Mouse (Mus musculus) CH12.LX (cell line): ENCODE measurements around the gene Cox5b. TPM values are rescaled to one million over a fixed set of nuclear protein-coding genes. Genes with fewer than 3 reads are reported as not detected.

Source experiments
- DNase-seq: peaks from one replicate; pipeline ENCODE4 v3.0.0-alpha.2; 2013; ENCODE audit errors: extremely low read depth
- H3K27ac ChIP-seq: 2 replicates; pipeline ENCODE4 v1.5.1; 2012; ENCODE audit warnings: low read depth, mild to moderate bottlenecking, control low read depth, moderate library complexity; ENCODE audit not compliant: insufficient read depth
- H3K27me3 ChIP-seq: replicated peaks from 2 replicates; pipeline ENCODE3; 2012; ENCODE audit warnings: inconsistent platforms
- H3K36me3 ChIP-seq, 2 experiments: replicated peaks in 1 of 2; 2 replicates each; pipeline versions ENCODE3 to v1.6.1; 2012; ENCODE audit warnings: inconsistent platforms in 1 of 2, low read length in 1 of 2, mild to moderate bottlenecking in 1 of 2, mixed read lengths in 1 of 2, moderate library complexity in 1 of 2; ENCODE audit not compliant: control insufficient read depth in 1 of 2, insufficient read depth in 1 of 2
- H3K4me1 ChIP-seq, 2 experiments: 2 replicates each; pipeline ENCODE4 v1.6.1; 2012; ENCODE audit warnings: inconsistent platforms in 1 of 2, moderate library complexity in 1 of 2; ENCODE audit not compliant: insufficient read depth in 2 of 2, control insufficient read depth in 1 of 2
- H3K4me2 ChIP-seq: 2 replicates; pipeline ENCODE4 v1.6.1; 2012; ENCODE audit warnings: low read depth, mild to moderate bottlenecking, control low read depth; ENCODE audit not compliant: poor library complexity, insufficient read depth, severe bottlenecking
- H3K4me3 ChIP-seq, 3 experiments: fragments of 150-350 bp in 1 of 3; sonication (generic) in 1 of 3; replicated peaks in 1 of 3; 2 replicates each; pipeline versions ENCODE3 to v1.5.1; 2011 to 2012; ENCODE audit warnings: low read depth in 2 of 3, low read length in 2 of 3, mild to moderate bottlenecking in 2 of 3, moderate library complexity in 2 of 3, control low read depth in 1 of 3, improper control_type of control experiment in 1 of 3, inconsistent platforms in 1 of 3, mixed read lengths in 1 of 3; ENCODE audit not compliant: poor library complexity in 1 of 3
- H3K79me2 ChIP-seq: replicated peaks from 2 replicates; pipeline ENCODE4 v1.6.1; 2012; ENCODE audit warnings: mild to moderate bottlenecking, moderate library complexity; ENCODE audit not compliant: control insufficient read depth, poor library complexity, insufficient read depth, severe bottlenecking; ENCODE audit errors: extremely low read depth
- H3K9ac ChIP-seq: 2 replicates; pipeline ENCODE4 v1.6.1; 2012; ENCODE audit warnings: low read depth, mild to moderate bottlenecking, control low read depth, moderate library complexity; ENCODE audit not compliant: insufficient read depth
- H3K9me3 ChIP-seq: replicated peaks from 2 replicates; pipeline ENCODE3; 2012; ENCODE audit warnings: low read length, inconsistent platforms, mixed read lengths
- BHLHE40 ChIP-seq: IDR thresholded peaks from 2 replicates; pipeline ENCODE4 v1.6.1; 2011; ENCODE audit warnings: mild to moderate bottlenecking, low read depth, low read length, improper control_type of control experiment
- CHD1 ChIP-seq: IDR thresholded peaks from 2 replicates; pipeline ENCODE4 v1.6.1; 2012; ENCODE audit warnings: low read depth, low read length, improper control_type of control experiment, inconsistent platforms
- CHD2 ChIP-seq: IDR thresholded peaks from 2 replicates; pipeline ENCODE4 v1.6.1; 2011; ENCODE audit warnings: low read length, improper control_type of control experiment
- CTCF ChIP-seq, 2 experiments: IDR thresholded peaks in 1 of 2; conservative IDR thresholded peaks in 1 of 2; 2 replicates each; pipeline ENCODE4 v1.5.1; 2011 to 2012; ENCODE audit warnings: low read depth in 2 of 2, low read length in 2 of 2, improper control_type of control experiment in 1 of 2, inconsistent platforms in 1 of 2, mild to moderate bottlenecking in 1 of 2, moderate library complexity in 1 of 2
- E2F4 ChIP-seq: IDR thresholded peaks from 2 replicates; pipeline ENCODE4 v1.6.1; 2011; ENCODE audit warnings: low read depth, low read length, improper control_type of control experiment; ENCODE audit not compliant: insufficient replicate concordance
- ELF1 ChIP-seq: IDR thresholded peaks from 2 replicates; pipeline ENCODE4 v1.6.1; 2014; ENCODE audit warnings: low read depth, mild to moderate bottlenecking, inconsistent platforms, low read length, improper control_type of control experiment
- EP300 ChIP-seq: IDR thresholded peaks from 2 replicates; pipeline ENCODE4 v1.6.1; 2011; ENCODE audit warnings: low read length, improper control_type of control experiment
- ETS1 ChIP-seq: conservative IDR thresholded peaks from 2 replicates; pipeline ENCODE4 v1.6.1; 2012; ENCODE audit warnings: low read depth, mild to moderate bottlenecking, inconsistent platforms, low read length, improper control_type of control experiment, moderate library complexity
- GABPA ChIP-seq: IDR thresholded peaks from 2 replicates; pipeline ENCODE4 v1.6.1; 2012; ENCODE audit warnings: low read depth, low read length, improper control_type of control experiment, inconsistent platforms; ENCODE audit not compliant: insufficient replicate concordance
- HCFC1 ChIP-seq: IDR thresholded peaks from 2 replicates; pipeline ENCODE4 v1.6.1; 2012; ENCODE audit warnings: low read depth, mild to moderate bottlenecking, inconsistent platforms, low read length, improper control_type of control experiment
- IRF4 ChIP-seq: IDR thresholded peaks from 2 replicates; pipeline ENCODE4 v1.6.1; 2014; ENCODE audit warnings: low read depth, mild to moderate bottlenecking, inconsistent platforms, low read length, improper control_type of control experiment
- JUN ChIP-seq: IDR thresholded peaks from 2 replicates; pipeline ENCODE4 v1.6.1; 2011; ENCODE audit warnings: low read depth, mild to moderate bottlenecking, low read length, improper control_type of control experiment, moderate library complexity; ENCODE audit not compliant: insufficient read depth
- JUND ChIP-seq: conservative IDR thresholded peaks from 2 replicates; pipeline ENCODE4 v1.6.1; 2011; ENCODE audit warnings: low read depth, low read length, improper control_type of control experiment
- KAT2A ChIP-seq: IDR thresholded peaks from 2 replicates; pipeline ENCODE4 v1.6.1; 2012; ENCODE audit warnings: low read length, improper control_type of control experiment, inconsistent platforms; ENCODE audit not compliant: insufficient replicate concordance
- MAFK ChIP-seq: IDR thresholded peaks from 2 replicates; pipeline ENCODE4 v1.6.1; 2011; ENCODE audit warnings: low read length, improper control_type of control experiment; ENCODE audit not compliant: insufficient replicate concordance
- MAX ChIP-seq: IDR thresholded peaks from 2 replicates; pipeline ENCODE4 v1.6.1; 2011; ENCODE audit warnings: low read length, improper control_type of control experiment
- MAZ ChIP-seq: IDR thresholded peaks from 2 replicates; pipeline ENCODE4 v1.6.1; 2012; ENCODE audit warnings: low read depth, mild to moderate bottlenecking, inconsistent platforms, low read length, improper control_type of control experiment, moderate library complexity
- MEF2A ChIP-seq: IDR thresholded peaks from 2 replicates; pipeline ENCODE4 v1.6.1; 2014; ENCODE audit warnings: low read depth, mild to moderate bottlenecking, inconsistent platforms, low read length, improper control_type of control experiment, borderline replicate concordance
- MXI1 ChIP-seq: IDR thresholded peaks from 2 replicates; pipeline ENCODE4 v1.6.1; 2011; ENCODE audit warnings: mild to moderate bottlenecking, low read depth, low read length, improper control_type of control experiment
- MYC ChIP-seq: IDR thresholded peaks from 2 replicates; pipeline ENCODE4 v1.6.1; 2011; ENCODE audit warnings: low read depth, mild to moderate bottlenecking, improper control_type of control experiment, low read length
- NELFE ChIP-seq: IDR thresholded peaks from 2 replicates; pipeline ENCODE4 v1.6.1; 2011; ENCODE audit warnings: low read depth, low read length, improper control_type of control experiment
- NRF1 ChIP-seq: IDR thresholded peaks from 2 replicates; pipeline ENCODE4 v1.6.1; 2014; ENCODE audit warnings: low read depth, mild to moderate bottlenecking, inconsistent platforms, low read length, improper control_type of control experiment, moderate library complexity
- PAX5 ChIP-seq: IDR thresholded peaks from 2 replicates; pipeline ENCODE4 v1.6.1; 2012; ENCODE audit warnings: low read length, inconsistent platforms, mixed read lengths
- POLR2A ChIP-seq: IDR thresholded peaks from 2 replicates; pipeline ENCODE4 v1.6.1; 2011; ENCODE audit warnings: low read depth, mild to moderate bottlenecking, improper control_type of control experiment, low read length
- POLR2AphosphoS2 ChIP-seq: IDR thresholded peaks from 2 replicates; pipeline ENCODE4 v1.6.1; 2011; ENCODE audit warnings: low read depth, low read length, improper control_type of control experiment
- RAD21 ChIP-seq: IDR thresholded peaks from 2 replicates; pipeline ENCODE4 v1.6.1; 2011; ENCODE audit warnings: low read depth, mild to moderate bottlenecking, low read length, improper control_type of control experiment, moderate library complexity
- RCOR1 ChIP-seq: conservative IDR thresholded peaks from 2 replicates; pipeline ENCODE4 v1.6.1; 2012; ENCODE audit warnings: low read depth, mild to moderate bottlenecking, inconsistent platforms, low read length, improper control_type of control experiment
- SIN3A ChIP-seq: IDR thresholded peaks from 2 replicates; pipeline ENCODE4 v1.6.1; 2012; ENCODE audit warnings: low read length, improper control_type of control experiment, inconsistent platforms
- SMC3 ChIP-seq: IDR thresholded peaks from 2 replicates; pipeline ENCODE4 v1.6.1; 2011; ENCODE audit warnings: low read depth, low read length, improper control_type of control experiment
- TBP ChIP-seq: conservative IDR thresholded peaks from 2 replicates; pipeline ENCODE4 v1.6.1; 2011; ENCODE audit warnings: low read depth, low read length, improper control_type of control experiment
- TCF12 ChIP-seq: IDR thresholded peaks from 2 replicates; pipeline ENCODE4 v1.6.1; 2014; ENCODE audit warnings: low read depth, mild to moderate bottlenecking, inconsistent platforms, low read length, improper control_type of control experiment
- UBTF ChIP-seq: IDR thresholded peaks from 2 replicates; pipeline ENCODE4 v1.6.1; 2012; ENCODE audit warnings: low read depth, mild to moderate bottlenecking, inconsistent platforms, low read length, improper control_type of control experiment, moderate library complexity
- USF1 ChIP-seq: IDR thresholded peaks from 2 replicates; pipeline ENCODE4 v1.6.1; 2014; ENCODE audit warnings: low read depth, mild to moderate bottlenecking, inconsistent platforms, low read length, improper control_type of control experiment
- USF2 ChIP-seq: conservative IDR thresholded peaks from 2 replicates; pipeline ENCODE4 v1.6.1; 2011; ENCODE audit warnings: low read depth, low read length, improper control_type of control experiment
- ZC3H11A ChIP-seq: IDR thresholded peaks from 2 replicates; pipeline ENCODE4 v1.6.1; 2012; ENCODE audit warnings: low read depth, mild to moderate bottlenecking, inconsistent platforms, low read length, improper control_type of control experiment
- ZKSCAN1 ChIP-seq: IDR thresholded peaks from 2 replicates; pipeline ENCODE4 v1.6.1; 2012; ENCODE audit warnings: low read depth, inconsistent platforms, low read length, improper control_type of control experiment, borderline replicate concordance
- ZMIZ1 ChIP-seq: IDR thresholded peaks from 2 replicates; pipeline ENCODE4 v1.6.1; 2012; ENCODE audit warnings: low read depth, mild to moderate bottlenecking, inconsistent platforms, low read length, improper control_type of control experiment
- ZNF384 ChIP-seq: IDR thresholded peaks from 2 replicates; pipeline ENCODE4 v1.6.1; 2012; ENCODE audit warnings: low read depth, low read length, improper control_type of control experiment, inconsistent platforms
- dilution Hi-C: fragments of 300-500 bp; cut with MboI; formaldehyde crosslinking; loops from 2 replicates; pipeline ENCODE4 v1.14.3; 2020; ENCODE audit warnings: low sequenced_read_pairs; ENCODE audit not compliant: extremely low pct_unique_long_range_greater_than_20kb, extremely low pct_ligation_motif_present
- in situ Hi-C: fragments of 300-500 bp; cut with MboI; formaldehyde crosslinking; loops from 3 replicates; pipeline ENCODE4 v1.14.3; 2019; ENCODE audit warnings: low sequenced_read_pairs, low pct_ligation_motif_present, low pct_unique_long_range_greater_than_20kb, mixed read lengths
- polyA plus RNA-seq: library from polyadenylated mRNA; unstranded; fragments of >175 nt; gene quantifications from 2 replicates; pipeline ENCODE4 v1.2.1, GENCODE M21; 2012; ENCODE audit warnings: low read depth; ENCODE audit not compliant: insufficient read length
- total RNA-seq, 2 experiments: library from RNA; depleted of rRNA; stranded (reverse); fragments of 300-350 nt in 1 of 2; fragments of >200 nt in 1 of 2; gene quantifications; 2 replicates each; pipeline ENCODE4 v1.2.3; 2012 to 2014

The Cox5b gene
- total and polyA plus RNA-seq, 3 experiments, result 448 to 599 (median 504) TPM

DNA sequence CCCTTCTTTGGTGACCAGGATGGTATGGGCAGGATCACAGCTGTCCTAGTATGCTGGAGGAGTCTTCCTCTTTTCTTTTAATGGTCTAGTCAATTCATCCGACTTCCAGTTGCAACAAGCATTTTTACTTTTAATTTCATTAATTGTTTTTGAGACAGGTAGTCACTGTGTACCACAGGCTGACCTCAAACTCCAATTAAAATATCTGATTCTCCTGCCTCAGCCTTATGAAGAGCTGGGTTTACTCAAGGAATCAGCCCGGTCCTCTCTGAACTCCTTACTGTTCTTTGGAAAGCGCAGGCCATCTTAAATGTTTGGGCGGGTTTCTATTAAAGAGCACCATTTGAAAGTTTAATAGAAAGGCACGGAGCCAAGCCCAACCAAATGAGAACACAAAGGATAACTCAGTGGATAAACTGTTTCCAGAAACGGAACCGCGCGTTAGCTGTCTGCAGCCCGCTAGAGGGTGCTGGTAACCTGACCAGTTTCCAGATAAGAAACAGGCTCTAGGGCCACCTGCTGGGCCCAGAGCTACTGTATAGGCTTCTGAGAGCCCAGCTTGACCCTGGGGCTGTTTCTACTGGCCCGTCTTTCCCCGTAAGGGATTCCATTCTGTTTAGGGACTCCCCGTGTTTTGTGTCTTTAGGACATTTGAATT lies 7.3 kb upstream of the Cox5b start:
- dilution Hi-C loops, result no loop called here
- 0 out of 2 replicates have a peak overlapping the region, but pooled peaks have one; percentile 28 for H3K9ac ChIP-seq
- in situ Hi-C loops, result no loop called here

DNA sequence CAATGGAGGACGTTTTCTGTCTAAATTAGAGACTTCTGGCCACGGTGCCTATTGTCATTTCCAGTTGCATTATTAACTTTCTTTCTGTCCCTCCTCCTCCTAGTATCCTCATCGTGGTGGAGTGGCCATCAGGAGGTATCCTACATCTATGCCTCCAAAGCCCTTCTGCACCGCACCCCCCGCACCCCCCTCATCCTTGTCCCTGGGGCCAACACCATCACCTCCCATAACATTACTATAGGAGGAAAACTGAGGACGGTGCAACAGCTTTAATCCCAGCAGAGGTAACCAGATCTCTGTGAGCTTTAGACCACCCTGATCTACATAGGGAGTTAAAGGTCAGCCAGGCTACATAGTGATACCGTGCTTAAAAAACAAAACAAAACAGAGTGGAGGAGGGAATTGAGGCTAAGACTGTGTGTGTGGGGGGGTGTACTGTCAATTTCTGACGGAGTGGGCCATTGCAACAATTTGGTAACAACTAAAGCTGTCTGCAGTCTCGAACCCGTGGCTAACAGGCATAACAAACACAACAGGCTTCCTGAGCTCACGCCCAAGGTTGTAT lies 496 bp upstream of the Cox5b start:
- peak overlapping the region; percentile 35 for H3K4me2 ChIP-seq
- peak overlapping the region; percentile 42 to 70 (median 67) for H3K4me3 ChIP-seq
- H3K27ac ChIP-seq, result no peak overlapping the region
- H3K4me1 ChIP-seq, result peaks cover 0 to 19% of the 10 kb centered on the region in 2 experiments; a peak in 2 of 4 replicates
- H3K36me3 ChIP-seq, result peaks cover 14 to 30% of the 10 kb centered on the region in 2 experiments
- no peaks in the 10 kb centered on the region for H3K9me3 ChIP-seq
- no peak for DNase-seq
- no peaks in the 10 kb centered on the region for H3K27me3 ChIP-seq
- dilution Hi-C loops, result no loop called here
- peak overlapping the region; percentile 8; the same call in 1 of the 2 replicates for H3K9ac ChIP-seq
- peaks cover 12% of the 10 kb centered on the region for H3K79me2 ChIP-seq
- in situ Hi-C loops, result no loop called here
- TF ChIP-seq HCFC1 (no peak), RCOR1 (no peak), MYC (no peak), PAX5 (no peak), CHD1 (no peak), TCF12 (no peak), ZC3H11A (no peak), EP300 (no peak), KAT2A (no peak), CTCF (conservative IDR thresholded peaks at IDR 0.05 in 1 of 2, IDR thresholded peaks at IDR 0.05 in 1 of 2; ENCODE audit: low read depth in 2 of 2, low read length in 2 of 2) (no peak), MEF2A (no peak), MAFK (no peak), USF2 (no peak), BHLHE40 (no peak), MAZ (no peak), ZMIZ1 (no peak)

More for the DNA sequence above, 7.3 kb upstream of the Cox5b start:
- Histone ChIP-seq H3K27ac (no peak overlapping the region), H3K27me3 (no peaks in the 10 kb centered on the region), H3K9me3 (no peaks in the 10 kb centered on the region), H3K79me2 (no peaks in the 10 kb centered on the region), H3K4me3 (no peak overlapping the region), H3K4me2 (no peak overlapping the region), H3K4me1 (peaks cover 0 to 5% of the 10 kb centered on the region in 2 experiments; a peak in 1 of 4 replicates), H3K36me3 (no peaks in the 10 kb centered on the region)
- DNase-seq, result peak; percentile 81
- TF ChIP-seq MAFK (no peak), HCFC1 (0 out of 2 replicates have a peak, but pooled peaks have one; percentile 15), EP300 (no peak), MXI1 (no peak), JUN (no peak), POLR2AphosphoS2 (no peak), NRF1 (no peak), SIN3A (no peak), ZMIZ1 (no peak), IRF4 (peak; percentile 61; the same call in 1 of the 2 replicates), JUND (no peak), POLR2A (no peak), MYC (peak; percentile 47; the same call in 1 of the 2 replicates), KAT2A (no peak), CHD1 (no peak), MAX (0 out of 2 replicates have a peak, but pooled peaks have one; percentile 10), RCOR1 (no peak), MEF2A (peak; percentile 45; the same call in 1 of the 2 replicates), ZKSCAN1 (no peak), ZC3H11A (peak; percentile 48), ELF1 (0 out of 2 replicates have a peak, but pooled peaks have one; percentile 46), CTCF (conservative IDR thresholded peaks at IDR 0.05 in 1 of 2, IDR thresholded peaks at IDR 0.05 in 1 of 2; ENCODE audit: low read depth in 2 of 2, low read length in 2 of 2) (peak; percentile 34 to 100; a peak in 3 of 4 replicates), E2F4 (no peak), TCF12 (0 out of 2 replicates have a peak, but pooled peaks have one; percentile 41), RAD21 (peak; percentile 85), USF1 (no peak), CHD2 (no peak), PAX5 (no peak), SMC3 (peak; percentile 91), ETS1 (no peak), USF2 (no peak), ZNF384 (no peak), GABPA (no peak), MAZ (no peak), TBP (no peak), UBTF (no peak), BHLHE40 (no peak), NELFE (peak; percentile 76; the same call in 1 of the 2 replicates)
